Mouse (Mus musculus): ENCODE measurements around the gene Ccdc115.

Gene Ccdc115

DNA sequence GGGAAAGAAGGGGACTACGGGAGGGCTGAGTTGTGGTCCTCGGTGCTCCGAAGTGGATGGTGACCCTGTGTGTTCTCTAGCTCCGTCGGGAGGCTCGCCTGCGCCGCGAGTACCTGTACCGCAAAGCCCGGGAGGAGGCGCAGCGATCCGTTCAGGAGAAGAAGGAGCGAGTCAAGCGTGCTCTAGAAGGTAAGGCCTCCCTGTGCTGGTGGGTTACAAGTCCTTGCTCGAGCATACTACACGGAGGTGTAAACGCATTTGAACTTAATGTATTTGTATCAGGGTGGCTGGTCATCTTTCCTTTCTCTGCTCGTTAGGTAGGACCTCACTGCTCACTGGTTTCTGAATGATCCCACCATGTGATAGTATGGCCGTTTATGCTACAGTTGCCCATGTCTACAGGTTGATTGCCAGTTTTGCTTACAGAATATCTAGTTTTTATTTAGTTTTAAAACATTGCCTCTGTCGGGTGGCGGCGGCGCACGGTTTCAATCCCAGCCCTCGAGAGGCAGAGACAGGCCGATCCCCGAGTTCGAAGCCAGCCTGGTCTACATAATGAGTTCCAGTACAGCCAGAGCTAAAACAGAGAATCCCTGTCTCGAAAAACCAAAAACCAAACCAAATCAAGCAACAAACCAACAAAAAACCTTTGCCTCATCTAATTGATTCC is 624 bp upstream of the Ccdc115 start:
- in situ Hi-C loops (cut with MboI, MseI): loop anchor here (5.0 to 10.0 kb wide), 4 partner anchors 32 to 545 kb away; partner anchors contain the start of genes Fam168b (in 1 of the 2) and Plekhb2 (in 1 of the 2)

- in situ Hi-C loops (cut with MboI, MseI): loop anchor here (5.0 to 10.0 kb wide), 4 partner anchors 34 to 544 kb away; partner anchors contain the start of genes Fam168b (in 1 of the 2) and Plekhb2 (in 1 of the 2)
Observed at GRCm38 (mm10) chr1:34438381-34439051, 956 bp downstream of the Ccdc115 start.

- in situ Hi-C loops (cut with MboI, MseI): loop anchor here (5.0 to 10.0 kb wide), 4 partner anchors 35 to 543 kb away; partner anchors contain the start of genes Fam168b (in 1 of the 2) and Plekhb2 (in 1 of the 2)
Observed at GRCm38 (mm10) chr1:34437366-34437765, 2.1 kb downstream of the Ccdc115 start.

DNA sequence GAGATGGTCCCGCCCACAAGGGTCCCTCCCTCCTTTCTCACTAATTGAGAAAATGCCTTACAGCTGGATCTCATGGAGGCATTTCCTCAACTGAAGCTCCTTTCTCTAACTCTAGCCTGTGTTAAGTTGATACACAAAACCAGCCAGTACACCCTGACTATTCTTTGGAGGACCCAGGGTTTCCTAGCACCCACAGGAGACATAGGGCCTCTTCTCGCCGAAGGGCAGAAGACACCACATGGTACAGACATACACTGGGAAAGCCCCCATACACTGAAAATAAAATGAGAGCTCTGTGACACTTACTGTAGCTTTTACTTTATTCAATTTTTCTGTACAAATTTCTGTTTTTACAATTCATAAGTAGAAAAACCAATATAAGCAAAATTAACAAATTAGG is 3.1 kb downstream of the Ccdc115 start:
- in situ Hi-C loops (cut with MboI, MseI): loop anchor here (5.0 to 10.0 kb wide), 4 partner anchors 36 to 542 kb away; partner anchors contain the start of genes Fam168b (in 1 of the 2) and Plekhb2 (in 1 of the 2)

DNA sequence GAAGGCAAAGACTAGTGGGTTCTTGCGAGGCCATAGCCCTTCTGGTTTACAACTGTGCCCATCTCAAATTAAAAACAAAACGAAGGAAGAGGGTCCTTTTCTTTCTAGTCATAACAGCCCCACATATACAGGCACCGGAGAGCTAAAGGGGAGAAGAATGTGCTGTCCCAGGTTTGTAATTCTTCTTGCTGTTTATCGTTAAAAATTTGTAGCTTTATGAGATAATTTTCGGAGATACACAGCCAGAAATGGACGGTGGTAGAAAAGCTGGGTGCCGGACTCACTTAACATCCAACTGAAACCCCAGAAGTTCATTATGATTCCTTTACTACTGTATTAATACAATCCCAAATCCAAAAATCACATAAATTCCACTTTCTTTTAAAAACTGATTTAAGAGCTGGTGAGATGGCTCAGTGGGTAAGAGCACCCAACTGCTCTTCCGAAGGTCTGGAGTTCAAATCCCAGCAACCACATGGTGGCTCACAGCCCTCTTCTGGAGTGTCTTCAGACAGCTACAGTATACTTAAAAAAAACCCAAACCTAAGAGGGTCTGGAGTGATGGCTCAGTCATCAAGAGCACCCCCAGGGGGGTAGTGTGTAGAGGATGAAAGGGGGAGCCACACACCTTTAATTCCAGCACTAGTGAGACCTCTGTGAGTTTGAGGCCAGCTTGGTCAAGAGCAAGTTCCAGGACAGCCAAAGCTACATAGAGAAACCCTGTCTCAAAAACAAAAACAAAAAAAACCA is 3.9 kb downstream of the Ccdc115 start:
- in situ Hi-C loops (cut with MboI, MseI): loop anchor here (5.0 to 10.0 kb wide), 4 partner anchors 37 to 541 kb away; partner anchors contain the start of genes Fam168b (in 1 of the 2) and Plekhb2 (in 1 of the 2)

DNA sequence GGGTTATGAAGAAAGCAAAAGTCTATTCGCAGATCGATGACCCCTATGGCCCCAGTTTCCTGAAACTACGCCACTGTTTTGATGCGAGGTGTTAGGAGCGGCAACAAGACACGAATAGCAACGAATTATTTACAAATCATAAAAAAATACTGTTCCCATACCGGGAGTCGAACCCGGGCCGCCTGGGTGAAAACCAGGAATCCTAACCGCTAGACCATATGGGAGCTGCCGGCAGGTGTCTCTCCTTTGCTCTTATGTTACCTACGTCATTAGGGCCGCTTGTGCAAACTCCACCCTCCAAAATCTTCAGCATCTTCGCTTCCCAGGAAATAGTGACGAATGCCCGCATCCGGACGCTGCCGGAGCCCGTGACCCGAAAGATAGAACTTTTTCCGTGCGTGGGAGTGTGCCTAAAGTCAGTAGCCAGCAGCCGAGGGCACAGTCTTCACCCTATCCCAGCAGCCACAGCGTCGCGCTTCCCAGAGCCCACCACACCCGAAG is 4.8 kb downstream of the Ccdc115 start:
- in situ Hi-C loops (cut with MboI, MseI): loop anchor here (5.0 to 10.0 kb wide), 6 partner anchors 38 to 540 kb away; partner anchors contain the start of genes Fam168b (in 1 of the 2) and Plekhb2 (in 1 of the 2)

DNA sequence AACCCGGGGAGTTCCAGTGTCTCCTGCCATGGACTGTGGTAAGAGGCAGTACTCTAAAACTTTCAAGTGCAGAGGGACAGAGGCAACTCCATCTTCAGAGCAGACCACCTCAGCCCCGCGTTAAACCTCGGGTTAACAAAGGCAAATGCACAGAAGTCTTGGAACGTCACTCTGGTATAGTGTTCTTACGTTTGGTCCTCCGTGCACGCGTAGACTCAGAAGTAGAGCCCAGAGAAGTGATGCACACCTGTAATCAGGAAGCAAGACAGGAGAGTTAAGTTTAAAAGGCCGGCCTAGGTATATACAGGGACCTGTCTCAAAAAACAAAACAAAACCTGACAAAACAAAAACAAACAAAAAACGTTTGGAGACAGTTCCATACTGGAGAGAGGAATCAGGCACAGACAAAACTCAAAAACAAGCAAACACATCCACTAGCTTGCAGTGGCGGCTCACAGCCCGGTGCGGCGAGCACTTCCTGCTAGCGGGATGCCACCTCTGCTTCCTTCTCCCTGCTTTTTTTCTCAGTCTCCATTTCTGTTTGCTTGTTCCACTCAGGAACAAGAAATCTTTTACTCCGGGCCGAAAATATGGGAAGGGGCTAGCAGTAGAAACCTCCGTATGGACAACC is 5.5 kb downstream of the Ccdc115 start:
- in situ Hi-C loops (cut with MboI, MseI): loop anchor here (5.0 to 10.0 kb wide), 5 partner anchors 53 to 539 kb away; partner anchors contain the start of genes Fam168b (in 1 of the 2) and Plekhb2 (in 1 of the 2)

DNA sequence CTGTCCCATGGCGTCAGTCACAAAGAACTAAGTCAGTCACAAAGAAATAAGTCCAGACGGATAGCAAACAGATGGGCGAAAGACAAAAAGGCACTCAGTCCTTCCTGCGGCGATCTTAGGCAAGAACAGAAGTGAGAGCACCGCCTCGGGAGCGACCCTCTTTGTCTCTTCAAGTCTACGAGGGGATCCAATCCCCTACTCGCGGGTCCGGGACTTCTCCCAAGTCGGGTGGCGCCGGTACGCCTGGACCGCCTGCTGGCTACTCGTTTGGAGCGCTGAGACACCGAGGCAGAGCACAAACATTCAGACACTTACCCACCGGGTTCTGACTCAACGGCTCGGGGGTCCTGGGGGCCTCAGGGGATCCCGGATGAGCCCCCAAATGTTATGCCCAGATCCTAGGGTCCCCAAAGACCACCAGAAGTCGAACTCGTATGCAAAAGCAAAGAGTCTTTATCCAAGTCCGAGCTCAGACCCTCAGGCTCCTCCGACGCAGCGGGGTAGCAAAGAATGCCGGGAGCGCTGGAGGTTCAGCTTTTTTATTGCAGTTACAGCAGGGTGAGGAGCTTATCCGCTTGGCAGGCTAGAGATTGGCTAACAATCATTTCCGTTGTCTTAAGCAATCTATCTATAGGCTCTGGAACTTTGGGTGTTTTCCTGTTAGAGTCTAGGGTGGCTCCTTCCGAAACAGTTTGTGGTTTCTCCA is 6.5 kb downstream of the Ccdc115 start:
- in situ Hi-C loops (cut with MboI, MseI): loop anchor here (5.0 to 10.0 kb wide), 5 partner anchors 54 to 538 kb away; partner anchors contain the start of genes Fam168b (in 1 of the 2) and Plekhb2 (in 1 of the 2)

DNA sequence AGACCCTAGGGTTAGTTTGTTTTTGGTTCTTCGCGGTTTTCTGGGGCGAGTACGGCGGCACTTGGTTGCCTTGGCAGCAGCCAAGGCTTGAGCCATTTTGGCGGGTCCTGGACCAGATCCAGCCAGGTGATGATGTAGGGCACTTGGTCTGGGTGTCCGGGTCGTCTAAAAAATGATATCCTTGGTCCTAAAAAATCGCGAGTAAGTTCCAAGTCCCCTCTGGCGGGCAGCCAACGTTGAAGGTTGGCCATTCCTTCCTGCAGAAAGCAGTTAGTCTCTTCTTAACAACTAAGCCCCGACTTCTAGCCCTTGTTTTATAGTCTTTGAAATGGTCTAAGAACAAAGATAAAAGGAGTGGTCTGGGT is 7.1 kb downstream of the Ccdc115 start:
- in situ Hi-C loops (cut with MboI, MseI): loop anchor here (5.0 to 10.0 kb wide), 5 partner anchors 55 to 538 kb away; partner anchors contain the start of genes Fam168b (in 1 of the 2) and Plekhb2 (in 1 of the 2)

- in situ Hi-C loops (cut with MboI, MseI): loop anchor here (5.0 to 10.0 kb wide), 5 partner anchors 56 to 537 kb away; partner anchors contain the start of genes Fam168b (in 1 of the 2) and Plekhb2 (in 1 of the 2)
Observed at GRCm38 (mm10) chr1:34431431-34431830, 8.0 kb downstream of the Ccdc115 start.

- in situ Hi-C loops (cut with MboI, MseI): loop anchor here (5.0 to 10.0 kb wide), 5 partner anchors 56 to 536 kb away; partner anchors contain the start of genes Fam168b (in 1 of the 2) and Plekhb2 (in 1 of the 2)
Observed at GRCm38 (mm10) chr1:34430981-34431380, 8.5 kb downstream of the Ccdc115 start.

GRCm38 (mm10) chr1:34429281-34429680 is 10.2 kb downstream of the Ccdc115 start:
- in situ Hi-C loops (cut with MboI, MseI): no loop called here

GRCm38 (mm10) chr1:34428466-34428865 is 11.0 kb downstream of the Ccdc115 start:
- in situ Hi-C loops (cut with MboI, MseI): no loop called here

DNA sequence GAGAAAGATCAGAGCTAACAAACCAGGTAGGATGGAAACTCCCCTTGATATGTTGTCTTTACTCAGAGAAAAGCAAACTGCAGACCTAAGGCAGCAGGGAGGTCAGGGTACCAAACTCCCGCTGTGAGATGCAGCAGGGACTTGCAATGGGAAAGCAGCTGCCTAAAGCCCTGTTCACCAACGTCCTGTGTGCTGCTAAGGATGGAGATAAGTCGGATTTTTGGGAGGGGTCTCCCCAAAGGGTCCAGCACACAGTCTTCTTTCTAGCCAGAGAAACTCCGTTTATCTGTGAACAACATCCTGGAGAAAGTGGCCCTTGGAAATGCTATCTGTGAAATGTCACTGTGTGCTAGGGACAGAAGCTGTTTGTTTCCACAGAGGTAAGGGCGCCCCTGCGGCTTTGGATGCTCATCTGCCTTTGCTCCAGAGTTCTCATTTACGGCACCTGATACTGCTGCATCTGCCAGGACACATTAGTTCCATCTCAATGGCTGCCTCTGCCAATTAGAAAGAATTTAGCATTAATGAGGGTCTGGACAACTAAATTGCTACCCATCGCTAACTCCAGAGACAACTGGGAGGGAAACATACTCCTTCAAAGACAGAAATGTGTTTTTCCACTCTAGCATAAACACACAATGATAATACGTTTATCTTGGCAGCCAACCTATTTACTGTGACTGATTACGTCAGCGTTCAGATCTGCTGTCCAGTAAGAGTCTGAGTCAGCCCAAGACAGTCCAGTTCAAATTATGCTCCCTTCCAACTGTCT is 40.1 kb downstream of the Ccdc115 start:
- in situ Hi-C loops (cut with MboI, MseI): no loop called here

- in situ Hi-C loops (cut with MboI, MseI): no loop called here
Observed at GRCm38 (mm10) chr1:34396321-34396720, 43.2 kb downstream of the Ccdc115 start.

- in situ Hi-C loops (cut with MboI, MseI): no loop called here
Observed at GRCm38 (mm10) chr1:34389234-34389891, 50.1 kb downstream of the Ccdc115 start.

DNA sequence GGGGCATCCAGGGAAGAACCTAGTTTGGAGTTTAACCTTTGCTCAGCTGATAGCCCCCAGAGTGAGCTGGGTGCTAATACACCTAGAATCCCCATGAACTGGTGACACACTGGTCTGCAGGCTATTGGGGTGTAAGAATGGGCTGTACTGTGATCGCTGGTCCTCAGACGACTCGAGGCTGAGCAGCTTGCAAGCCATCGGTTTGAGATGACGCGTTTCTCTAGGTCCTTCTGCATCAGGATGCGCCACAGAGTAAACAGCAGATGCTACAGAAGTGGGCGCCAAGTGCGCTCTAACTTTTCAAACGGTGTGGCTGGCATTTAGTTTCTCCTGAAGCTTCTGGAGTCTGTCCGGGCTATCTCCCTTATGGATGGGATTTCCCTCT is 50.6 kb downstream of the Ccdc115 start:
- in situ Hi-C loops (cut with MboI, MseI): no loop called here
